Mouse (Mus musculus): Measurements from ENCODE around the gene Tesk1.

GRCm38 (mm10) chr4:43442456-43443361 is 970 bp downstream of the Tesk1 start:
- TF ChIP-seq USF1 (IDR thresholded peaks at IDR 0.05; ENCODE audit: low read depth) (no peak), MAX (IDR thresholded peaks at IDR 0.05; ENCODE audit: low read depth) (no peak), CEBPB (IDR thresholded peaks at IDR 0.05; ENCODE audit: insufficient read depth, poor library complexity, severe bottlenecking) (no peak), MYOD1 (IDR thresholded peaks at IDR 0.05; ENCODE audit: control insufficient read depth in 1 of 3, insufficient read length in 2 of 3, low read depth in 2 of 3) (no peak), E2F4 (IDR thresholded peaks at IDR 0.05; ENCODE audit: insufficient read depth) (no peak), POLR2A (IDR thresholded peaks at IDR 0.05; ENCODE audit: insufficient read length, low read depth) (peak; percentile 36), MYOG (IDR thresholded peaks at IDR 0.05; ENCODE audit: control insufficient read depth in 1 of 3, insufficient read depth in 1 of 3, insufficient read length in 2 of 3, low read depth in 2 of 3) (peak in 1 of 3 experiments; percentile 1), TCF12 (IDR thresholded peaks at IDR 0.05; ENCODE audit: insufficient read depth, poor library complexity, severe bottlenecking) (no peak), POLR2AphosphoS2 (IDR thresholded peaks at IDR 0.05; ENCODE audit: insufficient read length, low read depth) (no peak), TCF3 (IDR thresholded peaks at IDR 0.05; ENCODE audit: insufficient read length, low read depth) (no peak), REST (IDR thresholded peaks at IDR 0.05; ENCODE audit: insufficient read depth, insufficient read length) (no peak), SRF (IDR thresholded peaks at IDR 0.05; ENCODE audit: control insufficient read depth, insufficient read length, low read depth) (no peak)

Measured in myocyte (in vitro differentiated cells).